Mouse (Mus musculus) cortical plate, adult 2 months (tissue): ENCODE measurements around the gene Hebp1. TPM values are rescaled to one million over a fixed set of nuclear protein-coding genes. Genes with fewer than 3 reads are reported as not detected.
A peak's percentile ranks its signal among the peaks of the same experiment; 100 is the strongest.

Source experiments
- H3K27ac ChIP-seq: fragments of 200-500 bp; 2 replicates; pipeline ENCODE4 v1.5.1; 2012; ENCODE audit warnings: low read length, control low read depth, inconsistent platforms; ENCODE audit not compliant: insufficient read depth
- H3K4me1 ChIP-seq: fragments of 200-500 bp; 2 replicates; pipeline ENCODE4 v1.6.1; 2011; ENCODE audit warnings: low read length; ENCODE audit not compliant: control insufficient read depth, insufficient read depth
- H3K4me3 ChIP-seq: fragments of 200-500 bp; 2 replicates; pipeline ENCODE4 v1.5.1; 2011; ENCODE audit warnings: mild to moderate bottlenecking, low read length, control low read depth; ENCODE audit not compliant: insufficient read depth
- CTCF ChIP-seq: fragments of 200-500 bp; IDR thresholded peaks from 2 replicates; pipeline ENCODE4 v1.5.1; 2011; ENCODE audit warnings: mild to moderate bottlenecking, control low read depth, low read length; ENCODE audit not compliant: insufficient read depth; ENCODE audit errors: extremely low read depth
- POLR2A ChIP-seq: fragments of 200-500 bp; IDR thresholded peaks from 2 replicates; pipeline ENCODE4 v1.6.1; 2011; ENCODE audit warnings: mild to moderate bottlenecking, low read length, control low read depth; ENCODE audit not compliant: insufficient read depth; ENCODE audit errors: extremely low read depth
- polyA plus RNA-seq: library from polyadenylated mRNA; depleted of rRNA; stranded (reverse); fragments of >200 nt; gene quantifications from 2 replicates; pipeline ENCODE4 v1.2.3, GENCODE M21; 2012

Hebp1 gene
- polyA plus RNA-seq, 1 experiment, result 40.2 TPM

DNA sequence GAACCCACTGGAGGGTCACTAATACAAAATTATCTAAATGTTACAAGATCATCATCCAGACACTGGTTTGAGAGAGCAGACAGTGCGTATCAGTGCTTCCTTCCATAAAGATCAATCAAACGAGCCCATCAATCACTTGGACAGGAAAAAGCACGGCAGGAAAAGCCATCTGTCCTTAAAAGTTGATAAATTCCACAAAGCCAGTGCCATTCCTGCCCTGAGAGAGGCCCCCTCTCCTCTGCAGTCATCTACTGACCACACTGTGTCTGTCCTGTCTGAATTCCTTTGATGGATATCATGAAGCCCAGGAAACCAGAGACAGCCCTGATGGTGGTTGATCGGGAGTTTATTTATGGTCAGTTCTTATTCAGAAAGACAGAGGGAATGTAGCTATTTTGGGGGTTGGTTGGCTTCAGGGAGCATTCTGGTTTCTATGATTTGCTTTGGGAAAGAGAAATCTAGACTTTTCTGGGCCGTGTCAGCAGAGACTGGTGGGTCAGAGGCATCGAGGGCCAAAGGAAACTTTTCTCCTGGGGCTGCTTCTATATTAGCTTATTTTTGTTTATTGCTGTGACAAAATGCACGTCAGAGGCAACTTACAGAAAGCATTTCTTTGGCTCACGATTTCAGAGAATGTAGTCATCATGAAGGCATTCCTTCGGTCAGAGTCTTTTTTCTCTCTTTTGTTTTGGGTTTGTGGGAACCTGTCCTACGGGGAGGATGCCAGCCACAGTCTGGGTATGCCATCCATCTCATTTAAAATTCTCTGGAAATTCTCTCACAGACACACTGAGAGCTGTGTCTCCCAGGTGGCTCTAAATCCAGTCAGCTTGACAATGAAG, 10.5 kb downstream of the Hebp1 start:
- H3K4me1 ChIP-seq, result no peaks in the 10 kb centered on the region
- H3K27ac ChIP-seq, result no peak overlapping the region
- no peak overlapping the region for H3K4me3 ChIP-seq
- no peak for TF ChIP-seq POLR2A
- no peak for TF ChIP-seq CTCF

DNA sequence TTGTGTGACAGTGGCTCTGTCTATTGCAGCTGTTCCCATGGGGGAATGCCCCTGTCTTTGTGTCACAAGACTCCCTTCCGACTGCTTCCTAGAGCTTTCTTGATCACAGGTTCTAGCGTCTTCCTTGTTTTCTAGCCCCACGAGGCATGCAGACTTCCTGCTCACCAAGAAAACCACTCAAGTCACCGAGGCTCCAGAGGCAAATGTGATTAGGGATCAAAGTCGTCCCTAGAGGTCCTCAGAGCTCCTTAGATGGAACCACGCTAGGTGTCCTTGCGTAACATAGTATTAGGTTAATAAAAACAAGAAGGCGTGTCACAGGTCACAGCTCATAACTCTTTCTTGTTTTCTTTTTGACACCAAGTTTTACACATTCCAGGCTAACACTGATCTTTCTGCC, 13.9 kb downstream of the Hebp1 start:
- no peak for TF ChIP-seq POLR2A
- TF ChIP-seq CTCF, result peak; percentile 24; the same call in 1 of the 2 replicates
- no peaks in the 10 kb centered on the region for H3K4me1 ChIP-seq
- no peak overlapping the region for H3K4me3 ChIP-seq
- no peak overlapping the region for H3K27ac ChIP-seq

DNA sequence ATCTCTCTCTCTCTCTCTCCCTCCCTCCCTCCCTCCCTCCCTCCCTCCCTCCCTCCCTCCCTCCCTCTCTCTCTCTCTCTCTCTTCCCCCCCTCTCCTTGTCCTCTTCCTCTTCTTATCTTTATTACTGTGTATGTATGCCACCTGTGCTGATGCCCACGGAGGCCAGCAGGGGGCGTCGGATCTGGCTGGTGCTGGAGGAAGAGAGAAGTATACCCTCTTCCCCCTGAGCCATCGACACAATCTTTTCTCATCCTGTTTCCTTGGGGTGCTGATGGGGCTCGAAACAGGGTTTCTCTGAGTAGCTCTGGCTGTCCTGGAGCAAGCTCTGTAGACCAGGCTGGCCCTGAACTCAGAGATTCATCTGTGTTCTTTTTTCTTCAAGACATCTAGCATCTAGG, 14.9 kb downstream of the Hebp1 start:
- no peaks in the 10 kb centered on the region for H3K4me1 ChIP-seq
- TF ChIP-seq CTCF (no peak), POLR2A (no peak)
- no peak overlapping the region for H3K4me3 ChIP-seq
- H3K27ac ChIP-seq, result no peak overlapping the region

DNA sequence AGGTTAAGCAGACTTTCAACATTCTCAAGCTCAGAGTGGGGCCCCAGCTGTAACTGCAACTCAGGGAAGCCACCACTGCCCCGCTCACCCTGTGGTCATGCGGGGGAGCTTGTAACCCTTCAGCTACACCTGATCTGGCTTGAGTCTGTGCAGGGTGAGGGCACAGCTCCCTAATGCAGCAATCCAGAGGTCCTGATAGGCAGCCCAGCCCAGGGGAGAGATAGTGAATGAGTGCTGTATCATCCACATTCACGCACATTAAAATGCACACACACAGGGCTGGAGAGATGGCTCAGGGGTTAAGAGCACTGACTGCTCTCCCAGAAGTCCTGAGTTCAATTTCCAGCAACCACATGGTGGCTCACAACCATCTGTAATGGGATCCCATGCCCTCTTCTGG, 19.2 kb downstream of the Hebp1 start:
- Histone ChIP-seq H3K27ac (no peak overlapping the region), H3K4me3 (no peak overlapping the region), H3K4me1 (no peaks in the 10 kb centered on the region)
- TF ChIP-seq POLR2A, result no peak

DNA sequence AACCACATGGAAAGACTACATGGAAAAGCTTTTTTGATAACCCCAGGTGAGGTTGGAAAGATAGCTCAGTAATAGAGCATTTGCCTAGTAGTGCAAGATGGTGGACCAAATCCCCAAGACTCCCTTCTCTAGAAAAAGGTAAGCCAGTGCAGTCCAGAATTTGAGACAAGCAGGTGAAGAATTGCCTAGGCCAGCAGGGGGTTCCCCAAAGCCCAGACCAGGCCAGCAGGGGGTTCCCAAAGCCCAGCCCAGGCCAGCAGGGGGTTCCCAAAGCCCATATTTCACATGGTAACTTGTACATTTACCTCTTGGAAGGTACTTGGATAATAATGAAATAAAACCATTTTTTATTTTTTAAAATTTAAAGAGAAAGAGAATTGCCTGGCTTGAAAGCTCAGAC, 20.6 kb downstream of the Hebp1 start:
- TF ChIP-seq POLR2A (no peak), CTCF (no peak)
- H3K4me1 ChIP-seq, result no peaks in the 10 kb centered on the region
- no peak overlapping the region for H3K4me3 ChIP-seq
- no peak overlapping the region for H3K27ac ChIP-seq

DNA sequence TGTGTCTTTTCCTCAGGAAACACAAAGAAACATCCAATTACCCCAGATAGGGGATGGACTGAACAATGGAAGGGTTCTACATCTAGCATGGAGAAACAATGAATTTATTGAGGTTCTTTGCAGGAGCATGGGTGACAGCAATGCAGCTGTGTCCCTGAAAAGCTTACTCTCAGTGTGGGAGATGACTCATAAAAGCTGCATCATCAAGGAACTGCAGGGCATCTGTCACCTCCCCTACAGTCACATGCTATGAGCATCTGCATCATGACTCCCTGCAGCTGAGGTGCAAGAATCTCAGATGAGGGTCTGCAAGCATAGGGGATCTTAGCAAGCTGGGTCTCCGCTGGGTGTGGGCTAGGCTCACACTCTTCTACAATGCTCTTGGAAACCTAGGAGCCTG, 22.8 kb downstream of the Hebp1 start:
- H3K27ac ChIP-seq, result peak overlapping the region; percentile 63
- no peak overlapping the region for H3K4me3 ChIP-seq
- TF ChIP-seq POLR2A, result no peak
- TF ChIP-seq CTCF, result no peak
- H3K4me1 ChIP-seq, result no peaks in the 10 kb centered on the region

DNA sequence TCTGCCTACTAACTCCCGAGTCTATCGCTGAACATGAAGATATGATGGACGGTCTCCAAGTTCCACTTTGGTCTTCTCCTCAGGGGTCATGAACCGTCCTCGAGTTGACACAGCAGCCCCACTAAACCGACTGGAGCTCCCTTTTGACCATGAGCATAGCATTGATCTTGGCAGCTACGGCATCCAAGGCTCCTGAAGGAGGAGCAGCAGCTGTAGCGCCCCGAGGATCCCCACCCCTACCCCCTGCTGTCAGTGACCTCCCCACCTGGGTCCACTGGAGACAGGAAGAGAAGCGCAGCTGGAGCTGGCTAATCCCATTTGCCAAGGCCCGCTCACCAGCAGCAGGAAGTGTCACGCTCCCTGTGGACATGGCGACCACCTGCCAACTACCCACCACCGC, 26.1 kb downstream of the Hebp1 start:
- Histone ChIP-seq H3K4me3 (no peak overlapping the region), H3K27ac (no peak overlapping the region), H3K4me1 (no peaks in the 10 kb centered on the region)
- no peak for TF ChIP-seq POLR2A
- TF ChIP-seq CTCF, result no peak

DNA sequence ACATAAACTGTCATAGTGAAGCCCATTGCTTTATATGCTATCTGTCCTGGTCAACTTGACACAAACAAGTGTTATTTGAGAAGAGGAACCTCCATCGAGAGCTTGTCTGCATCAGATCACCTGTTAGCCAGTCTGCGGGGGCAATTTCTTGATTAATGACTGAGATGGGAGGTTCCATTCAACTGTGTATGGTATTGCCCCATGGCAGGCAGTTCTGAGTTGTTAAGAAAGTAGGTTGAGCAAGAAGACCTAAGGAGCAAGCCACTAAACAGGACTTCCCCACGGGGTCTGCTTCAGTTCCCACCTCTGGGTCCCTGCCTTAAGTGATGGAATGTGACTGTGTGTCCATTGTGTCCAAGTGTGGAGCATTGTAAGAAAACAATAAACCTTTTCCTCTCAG, 28.6 kb downstream of the Hebp1 start:
- no peak overlapping the region for H3K4me3 ChIP-seq
- TF ChIP-seq CTCF (no peak), POLR2A (no peak)
- no peak overlapping the region for H3K27ac ChIP-seq
- no peaks in the 10 kb centered on the region for H3K4me1 ChIP-seq

DNA sequence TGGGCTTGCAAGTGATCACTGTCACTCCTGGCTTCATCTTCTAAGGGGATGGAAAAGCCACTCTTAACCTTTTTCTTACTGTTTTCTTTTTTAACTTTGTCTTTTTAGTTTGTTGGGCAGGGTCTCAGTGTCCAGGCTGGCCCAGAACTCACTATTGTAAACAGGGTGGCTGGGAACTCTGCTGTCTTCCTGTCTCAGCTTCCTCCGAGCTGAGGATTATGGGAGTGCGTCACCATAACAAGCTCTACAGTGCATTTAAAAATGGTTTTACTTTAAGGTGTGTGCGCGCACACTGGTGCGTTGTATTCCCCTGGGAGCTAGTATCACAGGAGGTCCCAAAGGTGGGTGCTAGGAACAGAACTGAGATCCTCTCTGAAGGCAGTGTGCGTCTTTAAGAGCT, 29.4 kb downstream of the Hebp1 start:
- peak overlapping the region; percentile 75 for H3K4me3 ChIP-seq
- H3K4me1 ChIP-seq, result no peaks in the 10 kb centered on the region
- no peak overlapping the region for H3K27ac ChIP-seq
- no peak for TF ChIP-seq POLR2A
- TF ChIP-seq CTCF, result no peak
